Mouse (Mus musculus) MEL (cell line): Measurements from ENCODE around the gene Clpp. TPM values are rescaled to one million over a fixed set of nuclear protein-coding genes. Genes with fewer than 3 reads are reported as not detected.

Experiments
- DNase-seq: peaks from one replicate; pipeline ENCODE4 v3.0.0; 2011; ENCODE audit warnings: low read depth, low spot score
- H3K27ac ChIP-seq: 2 replicates; pipeline ENCODE4 v1.5.1; 2012; ENCODE audit warnings: low read depth, mild to moderate bottlenecking, control low read depth, low read length, moderate library complexity; ENCODE audit not compliant: control insufficient read depth
- H3K27me3 ChIP-seq, 2 experiments: fragments of 150-350 bp in 1 of 2; sonication (generic) in 1 of 2; 2 replicates each; pipeline ENCODE4 v1.6.1; 2012; ENCODE audit warnings: low read length in 2 of 2, mild to moderate bottlenecking in 2 of 2, improper control_type of control experiment in 1 of 2, moderate library complexity in 1 of 2; ENCODE audit not compliant: insufficient read depth in 2 of 2, control insufficient read depth in 1 of 2
- H3K36me3 ChIP-seq, 2 experiments: 2 replicates each; pipeline ENCODE4 v1.6.1; 2012 to 2014; ENCODE audit warnings: low read length in 2 of 2, improper control_type of control experiment in 1 of 2, inconsistent platforms in 1 of 2, mild to moderate bottlenecking in 1 of 2; ENCODE audit not compliant: insufficient read depth in 2 of 2, control insufficient read depth in 1 of 2
- H3K4me1 ChIP-seq, 2 experiments: fragments of 150-350 bp in 1 of 2; sonication (generic) in 1 of 2; 2 replicates each; pipeline ENCODE4 v1.6.1; 2012; ENCODE audit warnings: low read length in 2 of 2, improper control_type of control experiment in 1 of 2, mild to moderate bottlenecking in 1 of 2; ENCODE audit not compliant: insufficient read depth in 2 of 2, control insufficient read depth in 1 of 2
- H3K4me3 ChIP-seq, 2 experiments: fragments of 150-350 bp in 1 of 2; sonication (generic) in 1 of 2; 2 replicates each; pipeline ENCODE4 v1.5.1; 2012; ENCODE audit warnings: low read depth in 2 of 2, low read length in 2 of 2, mild to moderate bottlenecking in 2 of 2, moderate library complexity in 2 of 2, control low read depth in 1 of 2, improper control_type of control experiment in 1 of 2; ENCODE audit not compliant: control insufficient read depth in 1 of 2, insufficient read depth in 1 of 2
- H3K79me2 ChIP-seq: 2 replicates; pipeline ENCODE4 v1.6.1; 2012; ENCODE audit warnings: mild to moderate bottlenecking, low read length, moderate library complexity; ENCODE audit not compliant: control insufficient read depth, poor library complexity, insufficient read depth
- H3K9ac ChIP-seq: 2 replicates; pipeline ENCODE4 v1.6.1; 2012; ENCODE audit warnings: low read depth, mild to moderate bottlenecking, control low read depth, low read length, moderate library complexity; ENCODE audit not compliant: control insufficient read depth, poor library complexity, severe bottlenecking
- H3K9me3 ChIP-seq: fragments of 150-350 bp; sonication (generic); replicated peaks from 2 replicates; pipeline ENCODE4 v1.6.1; 2012; ENCODE audit warnings: mild to moderate bottlenecking, low read length, improper control_type of control experiment, moderate library complexity; ENCODE audit not compliant: insufficient read depth
- E2F4 ChIP-seq: IDR thresholded peaks from 2 replicates; pipeline ENCODE4 v1.6.1; 2011; ENCODE audit warnings: low read depth, low read length, improper control_type of control experiment, borderline replicate concordance
- ELF1 ChIP-seq: IDR thresholded peaks from 2 replicates; pipeline ENCODE4 v1.6.1; 2014; ENCODE audit warnings: low read depth, mild to moderate bottlenecking, inconsistent platforms, low read length, improper control_type of control experiment, moderate library complexity
- ETS1 ChIP-seq: IDR thresholded peaks from 2 replicates; pipeline ENCODE4 v1.6.1; 2012; ENCODE audit warnings: low read depth, mild to moderate bottlenecking, inconsistent platforms, low read length, improper control_type of control experiment, moderate library complexity
- GATA1 ChIP-seq: IDR thresholded peaks from 2 replicates; pipeline ENCODE4 v1.6.1; 2011; ENCODE audit warnings: low read depth, low read length, improper control_type of control experiment
- KAT2A ChIP-seq: conservative IDR thresholded peaks from 2 replicates; pipeline ENCODE4 v1.6.1; 2012; ENCODE audit warnings: low read depth, low read length, improper control_type of control experiment, inconsistent platforms
- MAX ChIP-seq: IDR thresholded peaks from 2 replicates; pipeline ENCODE4 v1.6.1; 2011; ENCODE audit warnings: low read length, improper control_type of control experiment
- MAZ ChIP-seq: IDR thresholded peaks from 2 replicates; pipeline ENCODE4 v1.6.1; 2012; ENCODE audit warnings: low read depth, mild to moderate bottlenecking, inconsistent platforms, low read length, improper control_type of control experiment
- MYB ChIP-seq: IDR thresholded peaks from 2 replicates; pipeline ENCODE4 v1.6.1; 2011; ENCODE audit warnings: mild to moderate bottlenecking, low read depth, low read length, improper control_type of control experiment
- MYC ChIP-seq: IDR thresholded peaks from 2 replicates; pipeline ENCODE4 v1.6.1; 2011; ENCODE audit warnings: low read depth, mild to moderate bottlenecking, low read length, improper control_type of control experiment, moderate library complexity
- NELFE ChIP-seq: IDR thresholded peaks from 2 replicates; pipeline ENCODE4 v1.6.1; 2011; ENCODE audit warnings: low read depth, low read length, improper control_type of control experiment
- NRF1 ChIP-seq: IDR thresholded peaks from 2 replicates; pipeline ENCODE4 v1.6.1; 2014; ENCODE audit warnings: low read depth, mild to moderate bottlenecking, inconsistent platforms, low read length, improper control_type of control experiment, moderate library complexity; ENCODE audit not compliant: poor library complexity, insufficient read depth, severe bottlenecking
- POLR2AphosphoS2 ChIP-seq: IDR thresholded peaks from 2 replicates; pipeline ENCODE4 v1.6.1; 2011; ENCODE audit warnings: low read length, improper control_type of control experiment
- RAD21 ChIP-seq: IDR thresholded peaks from 2 replicates; pipeline ENCODE4 v1.6.1; 2011; ENCODE audit warnings: mild to moderate bottlenecking, low read depth, low read length, improper control_type of control experiment
- RCOR1 ChIP-seq: IDR thresholded peaks from 2 replicates; pipeline ENCODE4 v1.6.1; 2012; ENCODE audit warnings: low read depth, mild to moderate bottlenecking, inconsistent platforms, low read length, improper control_type of control experiment
- SMC3 ChIP-seq: IDR thresholded peaks from 2 replicates; pipeline ENCODE4 v1.6.1; 2011; ENCODE audit warnings: low read depth, low read length, improper control_type of control experiment
- TBP ChIP-seq: IDR thresholded peaks from 2 replicates; pipeline ENCODE4 v1.8.0; 2011; ENCODE audit warnings: low read depth, low read length, improper control_type of control experiment
- UBTF ChIP-seq: IDR thresholded peaks from 2 replicates; pipeline ENCODE4 v1.6.1; 2012; ENCODE audit warnings: low read depth, mild to moderate bottlenecking, inconsistent platforms, low read length, improper control_type of control experiment, moderate library complexity, borderline replicate concordance; ENCODE audit not compliant: insufficient read depth
- USF1 ChIP-seq: IDR thresholded peaks from 2 replicates; pipeline ENCODE4 v1.6.1; 2014; ENCODE audit warnings: low read depth, mild to moderate bottlenecking, inconsistent platforms, low read length, improper control_type of control experiment, moderate library complexity
- USF2 ChIP-seq, 2 experiments: IDR thresholded peaks; 2 replicates each; pipeline ENCODE4 v1.6.1; 2011 to 2012; ENCODE audit warnings: improper control_type of control experiment in 2 of 2, low read length in 2 of 2, borderline replicate concordance in 1 of 2, inconsistent platforms in 1 of 2, low read depth in 1 of 2, mild to moderate bottlenecking in 1 of 2; ENCODE audit not compliant: insufficient read depth in 1 of 2
- ZMIZ1 ChIP-seq: IDR thresholded peaks from 2 replicates; pipeline ENCODE4 v1.6.1; 2012; ENCODE audit warnings: low read depth, mild to moderate bottlenecking, inconsistent platforms, low read length, improper control_type of control experiment, moderate library complexity
- ZNF384 ChIP-seq: IDR thresholded peaks from 2 replicates; pipeline ENCODE4 v1.6.1; 2012; ENCODE audit warnings: low read depth, mild to moderate bottlenecking, inconsistent platforms, low read length, improper control_type of control experiment
- polyA plus RNA-seq, 2 experiments: library from polyadenylated mRNA; stranded (reverse) in 1 of 2; unstranded in 1 of 2; fragments of >175 nt in 1 of 2; fragments of >200 nt in 1 of 2; gene quantifications; 2 replicates each; pipeline versions ENCODE4 v1.2.1 to v1.2.4; 2012; ENCODE audit warnings: low replicate concordance in 2 of 2, low read depth in 1 of 2; ENCODE audit not compliant: insufficient read length in 2 of 2, insufficient read depth in 1 of 2, missing spikeins in 1 of 2
- total RNA-seq: library from RNA; depleted of rRNA; stranded (reverse); fragments of 300-350 nt; gene quantifications from 2 replicates; pipeline ENCODE4 v1.2.3, GENCODE M21; 2012

Gene Clpp
- total and polyA plus RNA-seq, 3 experiments: 177 to 178 TPM; not detected in 1

DNA sequence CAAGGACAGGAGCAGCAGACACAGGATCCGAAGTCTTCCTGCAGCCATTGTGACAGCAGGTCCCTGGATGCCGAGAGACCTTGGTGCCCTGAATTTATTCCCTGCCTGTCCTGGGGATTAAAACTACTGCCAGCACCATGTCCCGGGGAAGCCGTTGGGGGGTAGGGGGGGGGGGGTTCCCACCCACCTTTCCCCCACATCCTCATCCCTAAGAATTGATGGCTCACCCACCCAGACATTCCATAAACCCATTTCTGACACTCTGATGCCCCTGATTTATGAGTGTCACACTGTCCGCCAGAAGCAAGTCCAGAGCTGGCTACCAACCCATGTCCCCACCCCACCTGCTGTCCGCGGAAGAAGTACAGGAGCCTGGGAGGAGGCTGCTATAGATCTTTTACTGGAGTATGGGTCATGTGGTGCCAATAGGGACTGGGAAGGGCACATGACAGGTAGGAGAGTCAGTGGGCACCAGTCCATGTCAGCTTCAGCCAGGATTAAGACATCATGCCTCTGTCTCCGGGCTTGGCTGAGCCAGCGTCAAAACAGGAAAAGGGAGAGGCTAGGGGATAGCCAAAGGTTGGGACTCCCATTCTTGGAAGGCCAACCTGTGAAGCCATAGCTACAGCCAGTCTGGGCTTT lies 10.0 kb downstream of the Clpp start, which contains the start of gene Pspn:
Gene Pspn, minus strand, starts transcription at position 51 of the 642 bp plus-strand sequence.
- Histone ChIP-seq H3K9ac (no peak within 1 kb of the TSS), H3K4me3 (no peak within 1 kb of the TSS), H3K4me1 (peaks cover 3 to 28% of the 10 kb centered on the region in 2 experiments; a peak in 3 of 4 replicates)

DNA sequence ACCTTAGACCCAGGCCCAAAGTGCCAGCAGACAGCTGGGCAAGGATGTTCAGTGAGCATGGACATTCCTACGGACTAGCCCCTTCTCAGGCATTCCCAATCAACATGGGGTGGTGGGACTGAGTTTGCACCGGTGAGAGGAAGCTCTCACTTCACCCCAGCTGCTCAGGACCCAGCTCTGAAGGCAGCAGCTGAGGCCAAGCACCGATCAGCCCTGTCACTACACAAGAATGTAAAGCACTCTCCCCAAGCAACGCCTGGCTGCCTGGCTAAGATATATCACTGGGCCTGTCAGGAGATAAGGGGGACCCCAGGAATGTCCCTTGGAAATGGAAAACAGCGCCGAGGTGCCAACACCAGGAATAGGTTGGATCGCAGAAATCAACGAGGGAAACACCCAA lies 11.1 kb downstream of the Clpp start:
- H3K4me1 ChIP-seq: peaks cover 3 to 28% of the 10 kb centered on the region in 2 experiments; a peak in 3 of 4 replicates
- H3K79me2 ChIP-seq: no peaks in the 10 kb centered on the region
- TF ChIP-seq USF1 (no peak), ZMIZ1 (no peak), NRF1 (no peak), ZNF384 (no peak), POLR2AphosphoS2 (no peak), RAD21 (no peak), MAZ (no peak), NELFE (no peak), USF2 (IDR thresholded peaks at IDR 0.05; ENCODE audit: borderline replicate concordance in 1 of 2, insufficient read depth in 1 of 2, low read depth in 1 of 2, low read length in 2 of 2) (no peak), ELF1 (no peak)
- no peak for DNase-seq
- no peaks in the 10 kb centered on the region for H3K9me3 ChIP-seq
- peaks cover 2 to 15% of the 10 kb centered on the region in 2 experiments; a peak in 3 of 4 replicates for H3K36me3 ChIP-seq
- H3K27ac ChIP-seq: no peak overlapping the region
- no peak overlapping the region for H3K9ac ChIP-seq
- H3K27me3 ChIP-seq: no peaks in the 10 kb centered on the region
- H3K4me3 ChIP-seq: no peak overlapping the region

More for the DNA sequence above, 10.0 kb downstream of the Clpp start, which contains the start of gene Pspn:
- Histone ChIP-seq H3K27me3 (no peaks in the 10 kb centered on the region), H3K27ac (no peak within 1 kb of the TSS), H3K79me2 (no peaks in the 10 kb centered on the region), H3K36me3 (peaks cover 2 to 15% of the 10 kb centered on the region in 2 experiments; a peak in 3 of 4 replicates), H3K9me3 (no peaks in the 10 kb centered on the region)
- TF ChIP-seq MAX: no peak
- TF ChIP-seq MYC: no peak
- TF ChIP-seq USF2 (IDR thresholded peaks at IDR 0.05; ENCODE audit: borderline replicate concordance in 1 of 2, insufficient read depth in 1 of 2, low read depth in 1 of 2, low read length in 2 of 2): no peak
- TF ChIP-seq USF1: no peak
- TF ChIP-seq SMC3: no peak
- no peak for TF ChIP-seq ETS1
- no peak for TF ChIP-seq RAD21
- TF ChIP-seq MYB: no peak
- TF ChIP-seq RCOR1: no peak
- no peak for TF ChIP-seq TBP
- no peak for TF ChIP-seq NRF1
- TF ChIP-seq MAZ: no peak
- TF ChIP-seq NELFE: no peak
- no peak for TF ChIP-seq GATA1
- no peak for TF ChIP-seq KAT2A
- no peak for TF ChIP-seq E2F4
- no peak for TF ChIP-seq UBTF
- no peak for DNase-seq
